Mouse (Mus musculus) kidney, embryonic 16.5 days (tissue): Measurements from ENCODE around the gene Slc13a2. TPM values are rescaled to one million over a fixed set of nuclear protein-coding genes. Genes with fewer than 3 reads are reported as not detected.

Experiments
- ATAC-seq: fragments of 200-750 bp; cut with Nextera tagmentation; 2 replicates; pipeline ENCODE4 v1.8.0; 2017; ENCODE audit warnings: moderate TSS enrichment; ENCODE audit not compliant: low FRiP score, low TSS enrichment
- H3K27ac ChIP-seq: fragments of 300-500 bp; sonication (generic); 2 replicates; pipeline ENCODE4 v1.5.1; 2014; ENCODE audit warnings: low read length
- H3K27me3 ChIP-seq: fragments of 300-500 bp; sonication (generic); 2 replicates; pipeline ENCODE4 v1.6.1; 2014; ENCODE audit warnings: low read length, control low read depth, mixed read lengths; ENCODE audit not compliant: insufficient read depth
- H3K36me3 ChIP-seq: fragments of 300-500 bp; sonication (generic); 2 replicates; pipeline ENCODE4 v1.6.1; 2014; ENCODE audit warnings: low read length, control low read depth, mixed read lengths; ENCODE audit not compliant: insufficient read depth
- H3K4me1 ChIP-seq: fragments of 300-500 bp; sonication (generic); 2 replicates; pipeline ENCODE4 v1.6.1; 2014; ENCODE audit warnings: low read length, control low read depth, mixed read lengths; ENCODE audit not compliant: insufficient read depth
- H3K4me2 ChIP-seq: fragments of 300-500 bp; sonication (generic); replicated peaks from 2 replicates; pipeline ENCODE4 v1.6.1; 2014; ENCODE audit warnings: low read depth, low read length
- H3K4me3 ChIP-seq: fragments of 300-500 bp; sonication (generic); 2 replicates; pipeline ENCODE4 v1.5.1; 2014; ENCODE audit warnings: mild to moderate bottlenecking, low read length
- H3K9ac ChIP-seq: fragments of 300-500 bp; sonication (generic); replicated peaks from 2 replicates; pipeline ENCODE4 v1.6.1; 2014; ENCODE audit warnings: low read length
- H3K9me3 ChIP-seq: fragments of 300-500 bp; sonication (generic); 2 replicates; pipeline ENCODE4 v1.6.1; 2016; ENCODE audit warnings: low read length, control low read depth
- WGBS: fragments of 180-500 bp; shearing (Covaris S2); extraction: QIAGEN DNeasy Blood & Tissue Kit; methylation state at CpG from one replicate; pipeline ENCODE4 v1.1.7; 2014; 5-methylcytosine and 5-hydroxymethylcytosine counted together
- polyA plus RNA-seq: library from polyadenylated mRNA; unstranded; fragments of >200 nt; fragmentation: Nextera tagmentation; extraction: Ambion mirVana; gene quantifications from 2 replicates; pipeline ENCODE4 v1.2.1, GENCODE M21; 2015

The Slc13a2 gene
- polyA plus RNA-seq, 1 experiment from 2014 or later = 2.4 TPM

DNA sequence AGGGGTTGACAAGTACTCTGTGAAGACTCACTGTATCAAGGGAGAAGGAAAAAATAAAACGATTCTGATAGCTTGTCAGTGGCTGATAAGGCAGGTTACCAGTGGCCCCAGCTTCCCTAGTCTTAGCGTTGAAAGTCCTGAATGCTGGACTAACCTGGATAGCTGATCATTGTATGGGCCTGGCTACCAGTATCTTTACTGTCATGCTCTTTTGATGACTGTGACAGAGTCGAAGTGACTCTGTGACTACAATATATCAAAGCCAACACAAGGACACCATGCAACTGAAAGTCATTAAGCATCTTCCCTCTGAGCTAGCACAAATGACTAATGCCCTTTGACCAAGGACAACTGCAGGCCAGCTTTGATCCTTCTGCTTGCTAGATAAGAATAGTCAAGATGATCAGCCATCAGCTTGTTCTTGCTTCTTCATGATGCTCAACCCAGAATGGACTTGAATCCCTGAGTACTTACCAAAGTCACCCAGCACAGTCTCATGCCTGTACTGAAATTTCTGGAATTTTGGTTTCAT lies 16.4 kb upstream of the Slc13a2 start:
- Histone ChIP-seq H3K9ac (no peak overlapping the region), H3K4me3 (no peak overlapping the region), H3K27ac (no peak overlapping the region), H3K36me3 (no peaks in the 10 kb centered on the region), H3K9me3 (no peaks in the 10 kb centered on the region), H3K4me1 (peaks cover 17% of the 10 kb centered on the region), H3K4me2 (no peak overlapping the region), H3K27me3 (no peaks in the 10 kb centered on the region)
- no peak for ATAC-seq
- WGBS = 78% methylated on average over 3 of the region's 3 CpGs

DNA sequence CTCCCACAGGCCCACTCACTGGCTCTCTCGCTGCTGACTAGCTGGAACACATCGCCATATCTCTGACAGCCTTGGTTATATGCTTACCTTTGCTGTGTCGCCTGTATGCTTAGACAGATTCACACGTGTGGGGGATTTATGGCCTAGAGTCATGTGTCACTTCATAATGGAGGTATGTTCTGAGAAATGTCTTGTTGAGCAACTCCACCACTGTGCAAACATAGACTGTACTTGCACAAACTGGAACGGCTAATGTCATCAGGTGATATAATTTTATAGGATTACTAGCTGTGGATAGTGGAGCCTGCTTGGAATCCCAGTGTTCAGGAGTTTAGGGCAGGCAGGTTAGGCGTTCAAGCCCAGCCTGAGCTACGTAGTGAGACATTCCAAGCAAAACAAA lies 15.2 kb upstream of the Slc13a2 start:
- Histone ChIP-seq H3K9me3 (no peaks in the 10 kb centered on the region), H3K27ac (no peak overlapping the region), H3K4me1 (peaks cover 17% of the 10 kb centered on the region), H3K36me3 (no peaks in the 10 kb centered on the region), H3K4me2 (no peak overlapping the region), H3K4me3 (no peak overlapping the region), H3K9ac (no peak overlapping the region), H3K27me3 (no peaks in the 10 kb centered on the region)
- no peak for ATAC-seq
- 86% methylated on average over 7 of the region's 7 CpGs for WGBS

- Histone ChIP-seq H3K9ac (peak overlapping the region; percentile 11; the same call in 1 of the 2 replicates), H3K36me3 (no peaks in the 10 kb centered on the region), H3K4me1 (peaks cover 21% of the 10 kb centered on the region), H3K27me3 (no peaks in the 10 kb centered on the region), H3K4me2 (peak overlapping the region; percentile 38), H3K27ac (peak overlapping the region; percentile 88), H3K9me3 (no peaks in the 10 kb centered on the region), H3K4me3 (peak overlapping the region; percentile 6; the same call in 1 of the 2 replicates)
- ATAC-seq = peak; percentile 92
- WGBS = 3% methylated on average over 19 of the region's 19 CpGs
These were observed 13.8 kb upstream of the Slc13a2 start for GRCm38 (mm10) chr11:78435776-78436349.

- H3K27me3 ChIP-seq = no peaks in the 10 kb centered on the region
- no peak overlapping the region for H3K4me3 ChIP-seq
- no peak overlapping the region for H3K4me2 ChIP-seq
- H3K36me3 ChIP-seq = no peaks in the 10 kb centered on the region
- no peaks in the 10 kb centered on the region for H3K9me3 ChIP-seq
- H3K9ac ChIP-seq = no peak overlapping the region
- no peak for ATAC-seq
- WGBS = 44% methylated on average over 4 of the region's 4 CpGs
- peaks cover 21% of the 10 kb centered on the region for H3K4me1 ChIP-seq
- no peak overlapping the region for H3K27ac ChIP-seq
These were observed 12.0 kb upstream of the Slc13a2 start for GRCm38 (mm10) chr11:78434052-78434451.

DNA sequence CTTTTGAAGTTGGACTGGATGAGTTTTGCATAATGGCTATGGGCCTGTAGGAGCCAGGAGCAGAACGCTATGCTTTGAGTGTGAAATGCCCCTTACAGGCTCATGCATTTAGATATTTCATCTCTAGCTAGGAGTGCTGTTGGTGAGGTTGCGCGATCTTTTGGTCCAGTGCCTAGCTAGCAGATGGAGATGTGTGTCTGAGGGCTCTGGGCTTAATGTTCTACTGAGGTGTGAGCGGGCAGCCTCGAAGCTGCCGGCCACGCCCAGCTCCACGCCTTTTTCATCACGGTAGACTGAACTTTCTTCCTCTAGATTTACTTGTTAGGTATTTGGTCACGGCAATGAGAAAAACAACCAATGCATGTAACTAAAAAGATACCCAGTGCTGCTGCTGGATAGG lies 9.2 kb upstream of the Slc13a2 start:
- H3K9ac ChIP-seq = no peak overlapping the region
- no peak for ATAC-seq
- H3K4me1 ChIP-seq = peaks cover 22% of the 10 kb centered on the region
- 61% methylated on average over 10 of the region's 10 CpGs for WGBS
- H3K27me3 ChIP-seq = no peaks in the 10 kb centered on the region
- no peak overlapping the region for H3K4me3 ChIP-seq
- no peaks in the 10 kb centered on the region for H3K36me3 ChIP-seq
- H3K27ac ChIP-seq = no peak overlapping the region
- H3K9me3 ChIP-seq = no peaks in the 10 kb centered on the region
- H3K4me2 ChIP-seq = no peak overlapping the region

DNA sequence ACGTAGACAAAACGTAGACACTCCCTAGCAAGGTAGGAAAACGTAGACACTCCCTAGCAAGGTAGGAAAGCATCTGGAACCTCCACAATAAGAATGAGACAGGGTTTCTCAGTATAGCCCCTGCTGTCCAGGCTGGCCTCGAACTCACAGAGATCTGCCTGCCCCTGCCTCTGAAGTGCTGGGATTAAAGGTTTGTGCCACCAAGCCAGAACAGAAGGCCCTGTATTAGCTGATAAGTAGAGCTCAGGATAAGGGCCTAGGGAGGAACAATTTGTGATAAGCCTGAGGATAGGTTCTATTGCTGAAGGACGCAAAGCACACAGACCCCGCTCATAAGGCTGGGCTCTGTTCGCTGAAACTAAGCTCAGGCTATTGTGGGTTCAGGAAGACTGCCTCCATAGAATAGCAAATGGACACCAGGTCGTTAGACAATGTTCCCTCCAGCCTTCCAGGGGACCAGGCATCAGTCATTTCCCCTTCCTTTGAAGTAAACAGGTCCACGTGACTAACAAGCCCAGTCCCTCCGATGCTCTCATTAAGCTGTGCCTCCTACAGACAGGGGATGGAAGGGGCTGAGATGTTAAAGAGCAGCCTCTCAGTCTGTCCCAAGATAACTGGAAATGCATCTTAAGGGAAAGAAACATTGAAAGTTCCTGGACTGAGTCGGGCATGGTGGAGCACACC lies 8.3 kb upstream of the Slc13a2 start:
- Histone ChIP-seq H3K27me3 (no peaks in the 10 kb centered on the region), H3K9me3 (no peaks in the 10 kb centered on the region), H3K36me3 (no peaks in the 10 kb centered on the region), H3K4me3 (no peak overlapping the region), H3K4me1 (peaks cover 14% of the 10 kb centered on the region), H3K27ac (no peak overlapping the region), H3K4me2 (no peak overlapping the region), H3K9ac (no peak overlapping the region)
- no peak for ATAC-seq
- 39% methylated on average over 11 of the region's 11 CpGs for WGBS

DNA sequence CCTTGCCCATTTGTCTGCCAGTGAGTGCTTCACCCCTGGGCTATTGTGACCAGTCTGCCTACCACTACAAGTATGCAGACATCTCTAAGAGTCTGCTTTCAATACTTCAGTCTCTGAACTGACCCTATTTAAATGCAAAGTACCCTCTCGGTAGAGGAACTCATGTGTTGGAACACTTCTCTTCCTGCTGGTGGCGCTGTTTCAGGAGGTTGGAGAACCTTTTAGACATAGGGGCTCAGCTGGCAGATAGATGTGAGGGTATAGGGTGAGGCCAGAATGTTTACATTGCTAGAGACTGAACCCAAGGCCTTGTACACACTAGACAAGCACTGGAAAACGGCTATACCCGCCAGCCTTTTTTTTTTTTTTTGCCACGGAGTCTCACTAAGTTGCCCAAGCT lies 6.3 kb upstream of the Slc13a2 start:
- no peak overlapping the region for H3K4me3 ChIP-seq
- 80% methylated on average over 5 of the region's 5 CpGs for WGBS
- no peak overlapping the region for H3K9ac ChIP-seq
- ATAC-seq = no peak
- H3K9me3 ChIP-seq = no peaks in the 10 kb centered on the region
- no peaks in the 10 kb centered on the region for H3K27me3 ChIP-seq
- H3K36me3 ChIP-seq = no peaks in the 10 kb centered on the region
- H3K4me1 ChIP-seq = peaks cover 8% of the 10 kb centered on the region; the same call in 1 of the 2 replicates
- H3K4me2 ChIP-seq = no peak overlapping the region
- no peak overlapping the region for H3K27ac ChIP-seq

GRCm38 (mm10) chr11:78427655-78428054 lies 5.6 kb upstream of the Slc13a2 start:
- no peak overlapping the region for H3K27ac ChIP-seq
- H3K9me3 ChIP-seq = no peaks in the 10 kb centered on the region
- whole genome bisulfite sequencing = 79% methylated on average over 6 of the region's 6 CpGs
- no peak for ATAC-seq
- H3K36me3 ChIP-seq = no peaks in the 10 kb centered on the region
- no peak overlapping the region for H3K4me2 ChIP-seq
- no peaks in the 10 kb centered on the region for H3K27me3 ChIP-seq
- peaks cover 8% of the 10 kb centered on the region; the same call in 1 of the 2 replicates for H3K4me1 ChIP-seq
- H3K9ac ChIP-seq = no peak overlapping the region
- H3K4me3 ChIP-seq = no peak overlapping the region

GRCm38 (mm10) chr11:78425572-78425971 lies 3.6 kb upstream of the Slc13a2 start:
- 0 out of 2 replicates have a peak, but pooled peaks cover 5% of the 10 kb centered on the region for H3K27me3 ChIP-seq
- H3K27ac ChIP-seq = no peak overlapping the region
- WGBS = 91% methylated on average over 1 of the region's 1 CpGs
- H3K9ac ChIP-seq = no peak overlapping the region
- H3K36me3 ChIP-seq = no peaks in the 10 kb centered on the region
- no peaks in the 10 kb centered on the region for H3K9me3 ChIP-seq
- no peak overlapping the region for H3K4me2 ChIP-seq
- no peak overlapping the region for H3K4me3 ChIP-seq
- peaks cover 12% of the 10 kb centered on the region for H3K4me1 ChIP-seq
- no peak for ATAC-seq

DNA sequence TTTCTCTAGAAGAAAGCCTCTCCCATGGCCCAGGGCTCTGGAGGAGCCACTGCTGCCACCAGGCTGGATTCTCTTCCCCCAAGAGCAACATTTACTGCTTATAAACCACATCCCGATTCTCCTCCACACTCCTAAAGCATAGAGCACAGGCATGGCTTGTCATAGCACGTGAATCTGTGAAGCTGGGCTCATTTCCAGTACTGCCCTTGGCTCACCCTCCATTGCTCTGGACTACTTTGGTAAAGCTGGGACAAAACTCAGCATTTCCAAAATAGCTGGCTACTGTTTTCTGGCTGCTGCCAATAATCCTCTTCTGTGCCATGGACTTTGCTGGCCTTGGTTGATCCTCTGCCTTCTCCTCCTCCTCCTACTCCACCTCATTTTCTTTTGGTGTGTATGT lies 2.3 kb upstream of the Slc13a2 start:
- Histone ChIP-seq H3K9me3 (no peaks in the 10 kb centered on the region), H3K27me3 (0 out of 2 replicates have a peak, but pooled peaks cover 6% of the 10 kb centered on the region), H3K4me1 (peaks cover 15% of the 10 kb centered on the region), H3K4me3 (no peak overlapping the region), H3K4me2 (no peak overlapping the region), H3K9ac (no peak overlapping the region), H3K36me3 (no peaks in the 10 kb centered on the region), H3K27ac (no peak overlapping the region)
- WGBS = 53% methylated on average over 2 of the region's 2 CpGs
- ATAC-seq = no peak
